Mouse (Mus musculus) thymus, adult 18-20 months (tissue): ENCODE data around the gene Cntn4.
"Not testable (repeated sequence)": the region's sequence is repeated elsewhere in the genome, so short reads cannot be mapped to it uniquely, and the experiment has no call there.

ENCODE experiments used
- DNase-seq, 2 experiments: peaks; one replicate each; pipeline ENCODE4 v3.0.0; 2022; ENCODE audit warnings: mixed read lengths in 2 of 2

Gene Cntn4

DNA sequence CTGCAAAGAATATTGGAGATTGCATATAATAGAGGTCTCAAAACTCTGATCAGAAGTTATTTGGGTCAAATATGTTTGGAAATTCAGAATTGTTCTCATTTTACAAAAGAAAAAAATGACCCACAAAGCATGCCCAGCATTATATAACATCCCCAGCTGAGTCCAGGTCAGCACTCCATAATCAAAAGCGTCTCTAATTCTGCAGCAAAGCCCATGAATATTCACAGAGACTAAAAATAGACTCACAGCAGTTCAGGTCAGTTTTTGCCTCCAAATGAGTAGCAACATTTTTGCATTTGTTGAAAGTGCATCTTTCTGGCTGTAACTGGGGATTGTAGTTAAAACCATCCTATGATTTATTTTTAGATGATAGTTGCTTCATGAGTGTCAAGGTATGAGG, 657.6 kb downstream of the Cntn4 start:
- no peak for DNase-seq

DNA sequence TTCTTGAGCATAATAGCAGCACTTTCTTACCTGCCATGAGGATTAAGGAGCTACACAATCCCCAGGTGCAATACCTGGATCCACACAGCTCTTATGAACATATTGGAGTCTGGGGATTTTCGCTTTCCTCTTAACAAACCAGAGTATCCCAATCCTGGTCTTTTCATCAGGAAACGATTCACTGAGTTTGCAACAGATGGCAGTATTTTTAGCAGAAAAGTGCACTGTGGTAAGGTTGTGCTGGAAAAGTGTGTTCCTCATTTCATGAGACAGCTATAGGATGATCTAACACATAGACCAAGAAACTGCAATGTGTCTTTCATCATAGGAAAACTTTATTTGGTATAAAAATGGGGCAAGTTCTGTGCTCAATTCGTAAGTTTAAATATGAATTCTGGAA, 659.3 kb downstream of the Cntn4 start:
- DNase-seq = no peak

DNA sequence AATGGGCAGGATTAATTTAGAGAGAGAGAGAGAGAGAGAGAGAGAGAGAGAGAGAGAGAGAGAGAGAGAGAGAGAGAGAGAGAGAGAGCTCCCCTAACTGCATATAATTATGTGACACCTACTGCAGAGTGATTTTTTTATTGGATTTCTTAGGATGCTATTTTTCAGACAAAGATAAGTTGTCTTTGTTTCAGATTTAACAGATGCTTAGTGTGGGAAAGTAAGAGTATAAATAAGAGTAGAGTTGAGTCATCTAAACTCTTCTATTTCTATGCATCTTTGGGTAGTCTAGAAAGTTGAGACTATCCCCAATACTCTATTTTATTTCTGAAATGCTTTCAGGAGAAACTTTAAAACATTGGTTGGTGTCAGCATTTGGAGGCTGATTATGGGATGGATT, 660.4 kb downstream of the Cntn4 start:
- DNase-seq = no peak

- DNase-seq = no peak
Observed at GRCm38 (mm10) chr6:106341114-106341513, 663.7 kb downstream of the Cntn4 start.

DNA sequence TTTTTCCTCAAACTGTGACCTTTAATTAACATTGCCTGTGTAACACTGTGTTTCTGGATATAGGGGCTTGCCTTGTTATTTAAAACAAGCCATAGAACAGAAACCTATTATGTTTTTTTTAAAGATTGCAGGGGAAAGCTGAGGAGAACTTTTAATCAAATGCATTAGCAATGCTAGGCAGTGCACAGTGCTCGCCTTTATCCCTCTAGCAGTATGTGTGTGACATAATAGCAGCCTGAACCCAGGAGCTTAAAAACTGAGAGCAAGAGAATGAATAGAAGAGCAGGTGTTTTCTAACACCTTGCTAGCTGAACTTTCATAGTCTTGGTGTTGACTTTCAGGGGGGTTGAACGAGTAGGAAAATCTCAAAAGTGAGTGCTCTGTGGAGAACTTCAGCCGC, 672.6 kb downstream of the Cntn4 start:
- no peak for DNase-seq

- DNase-seq = no peak
Observed at GRCm38 (mm10) chr6:106351389-106351788, 673.9 kb downstream of the Cntn4 start.

DNA sequence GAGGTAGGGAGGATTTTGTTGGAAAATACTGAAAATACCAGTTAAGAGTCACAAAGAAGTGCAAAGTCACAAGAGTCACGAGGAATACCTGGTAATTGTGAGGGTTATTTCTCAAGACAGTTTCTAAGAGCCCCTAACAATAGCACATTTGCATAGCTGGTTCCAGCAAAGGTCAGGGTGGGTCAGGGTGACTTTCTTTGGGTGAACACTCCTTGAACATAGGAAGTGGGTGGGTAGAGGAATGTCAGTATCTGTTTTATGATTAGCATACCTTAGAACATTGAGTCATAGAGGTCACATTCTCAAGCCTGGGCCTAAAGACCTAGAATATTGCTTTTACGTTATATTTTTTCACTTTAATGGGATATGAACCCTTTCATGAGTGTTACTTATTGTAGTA, 681.3 kb downstream of the Cntn4 start:
- DNase-seq = not testable (repeated sequence)

DNA sequence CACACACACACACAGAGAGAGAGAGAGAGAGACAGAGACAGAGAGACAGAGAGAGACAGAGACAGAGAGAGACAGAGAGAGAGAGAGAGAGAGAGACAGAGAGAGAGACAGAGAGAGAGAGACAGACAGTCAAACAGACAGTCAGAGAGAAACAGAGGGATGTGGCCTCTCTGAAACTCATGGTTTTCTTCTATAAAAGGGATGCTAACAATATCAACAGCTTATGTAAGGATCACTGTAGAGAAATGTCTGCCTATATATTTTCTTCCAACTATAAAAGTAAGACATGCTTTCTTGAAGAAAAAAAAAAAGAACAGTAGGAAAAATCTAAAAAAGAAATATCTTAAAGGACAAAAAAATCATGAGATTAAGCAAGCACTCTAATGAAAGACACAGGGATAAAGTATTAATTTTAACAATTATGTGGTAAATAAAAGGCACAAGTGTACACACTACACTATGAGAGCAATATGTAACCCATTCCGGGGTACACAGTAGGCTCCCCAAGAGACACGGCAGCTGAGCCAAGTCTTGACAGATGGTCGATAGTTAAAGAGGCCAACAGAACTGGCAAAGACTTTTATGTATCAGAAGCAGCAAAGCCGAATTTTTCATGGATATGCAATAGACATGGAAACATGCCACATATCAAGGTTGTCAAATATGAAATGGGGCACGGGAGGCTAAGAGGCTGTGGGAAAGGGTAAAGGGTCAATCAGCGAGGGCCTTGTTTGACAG, 704.0 kb downstream of the Cntn4 start:
- DNase-seq = no peak

DNA sequence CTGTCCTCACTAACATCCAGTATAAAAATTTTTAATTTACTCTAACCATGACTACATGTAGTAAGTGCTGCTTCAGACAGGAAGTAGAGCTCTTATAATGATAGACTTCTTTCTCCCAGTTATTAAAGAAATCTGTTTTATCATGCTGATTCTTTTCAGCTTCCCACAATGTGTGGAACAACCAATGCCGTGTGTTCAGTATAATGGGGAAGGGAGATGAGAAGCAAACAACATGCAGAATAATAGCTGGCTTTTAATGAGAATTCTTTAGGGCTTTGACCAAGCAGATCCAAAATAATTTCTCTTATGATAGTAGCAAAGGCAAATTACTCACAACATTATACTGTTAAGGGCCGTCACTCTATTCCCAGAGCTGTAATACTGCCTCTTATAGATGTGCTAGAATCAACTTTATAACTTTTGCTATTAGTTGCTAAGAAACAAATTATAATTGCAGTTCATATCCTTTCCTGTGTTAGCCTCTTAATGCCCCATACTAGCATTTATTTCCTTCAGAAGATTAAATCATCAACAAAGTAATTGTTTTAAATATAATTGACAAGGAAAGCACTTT, 710.5 kb downstream of the Cntn4 start:
- DNase-seq = no peak

DNA sequence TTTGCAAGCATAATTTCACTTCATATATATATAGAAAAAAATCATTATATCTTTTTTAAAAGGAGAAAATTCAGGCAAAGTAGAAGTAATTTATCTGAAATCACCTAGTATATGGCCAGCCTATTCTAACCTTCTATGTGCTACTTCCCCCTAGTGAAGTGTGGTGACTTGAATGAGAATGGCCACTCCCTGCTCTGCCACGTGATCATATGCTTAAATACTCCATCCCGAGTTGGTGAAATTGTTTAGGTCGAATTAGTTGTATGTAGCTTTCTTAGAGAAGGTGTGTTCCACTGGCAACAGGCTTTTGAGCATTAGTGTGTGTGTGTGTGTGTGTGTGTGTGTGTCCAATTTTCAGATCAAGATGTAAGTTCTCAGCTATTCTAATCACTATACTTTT, 730.6 kb downstream of the Cntn4 start:
- DNase-seq = no peak

GRCm38 (mm10) chr6:106408634-106409033, 731.2 kb downstream of the Cntn4 start:
- no peak for DNase-seq

- no peak for DNase-seq
Observed at GRCm38 (mm10) chr6:106422947-106423346, 745.5 kb downstream of the Cntn4 start.

GRCm38 (mm10) chr6:106423471-106423870, 746.0 kb downstream of the Cntn4 start:
- DNase-seq = no peak

- DNase-seq = no peak
Observed at GRCm38 (mm10) chr6:106426615-106427014, 749.2 kb downstream of the Cntn4 start.

GRCm38 (mm10) chr6:106431466-106431865, 754.0 kb downstream of the Cntn4 start:
- DNase-seq = no peak

DNA sequence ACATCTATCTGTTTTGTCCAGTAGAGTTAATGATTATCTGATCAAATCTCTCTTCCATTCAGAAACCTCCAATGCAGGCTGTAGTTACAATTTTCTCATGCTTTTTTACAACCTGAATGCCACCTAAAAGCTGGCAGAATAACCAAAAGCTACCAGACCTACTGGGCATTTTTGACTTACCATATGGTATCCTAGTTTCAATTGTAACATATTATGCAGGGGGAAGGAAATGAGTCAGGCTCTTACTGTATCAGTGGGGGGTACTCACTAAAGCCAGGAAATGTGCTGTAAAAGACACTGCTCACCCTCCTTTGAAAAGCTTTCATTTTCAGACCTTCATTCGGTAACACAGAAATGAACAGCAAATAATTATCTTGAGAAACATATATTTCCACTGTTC, 763.3 kb downstream of the Cntn4 start:
- DNase-seq = no peak

- no peak for DNase-seq
Observed at GRCm38 (mm10) chr6:106441246-106441645, 763.8 kb downstream of the Cntn4 start.

DNA sequence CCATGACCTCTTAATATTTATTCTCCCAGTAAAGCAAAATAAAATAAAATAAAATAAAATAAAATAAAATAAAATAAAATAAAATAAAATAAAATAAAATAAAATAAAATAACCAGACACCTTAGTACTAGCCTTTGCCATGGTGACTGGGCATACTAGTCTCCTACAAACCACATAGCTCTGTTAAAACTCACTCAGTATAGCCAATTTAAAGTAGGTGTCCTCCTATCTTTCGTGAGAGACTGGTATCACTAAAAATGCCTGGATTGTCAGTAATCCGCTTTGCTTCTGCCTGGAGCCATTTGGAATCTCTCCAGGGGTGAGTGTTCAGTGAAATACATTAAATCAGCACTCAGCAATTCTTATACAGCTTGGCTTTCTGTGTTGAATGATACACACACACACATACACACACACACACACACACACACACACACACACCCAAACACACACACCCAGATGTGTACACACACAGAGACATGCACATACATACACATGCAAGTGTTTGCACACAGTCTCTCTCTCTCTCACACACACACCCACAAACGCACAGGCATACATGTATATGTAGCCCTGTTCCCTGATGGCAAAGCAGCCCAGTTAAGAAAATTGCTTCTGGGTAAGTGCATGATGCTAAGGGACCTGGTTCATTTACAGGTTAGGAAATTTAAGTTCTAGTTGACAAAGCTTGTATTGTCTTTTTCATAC, 776.8 kb downstream of the Cntn4 start:
- no peak for DNase-seq

DNA sequence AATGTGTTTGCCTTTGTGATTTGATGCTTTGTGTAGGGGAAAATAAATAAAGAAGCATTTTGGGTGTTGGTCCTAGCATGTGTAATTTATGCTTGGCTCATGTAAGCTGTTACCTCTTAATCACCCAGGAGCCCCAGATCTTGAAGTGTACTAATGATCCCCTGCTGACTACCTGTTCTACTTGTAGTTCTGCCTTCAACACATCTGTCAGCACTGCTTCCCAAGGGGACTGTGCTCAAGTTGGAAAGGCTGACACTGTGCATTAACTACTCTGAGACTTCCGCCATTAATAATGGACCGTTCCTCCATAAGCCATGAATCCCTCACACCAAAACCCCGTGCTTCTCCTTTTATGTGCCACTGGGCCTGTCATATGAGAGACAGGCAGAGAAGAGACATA, 778.2 kb downstream of the Cntn4 start:
- no peak for DNase-seq

DNA sequence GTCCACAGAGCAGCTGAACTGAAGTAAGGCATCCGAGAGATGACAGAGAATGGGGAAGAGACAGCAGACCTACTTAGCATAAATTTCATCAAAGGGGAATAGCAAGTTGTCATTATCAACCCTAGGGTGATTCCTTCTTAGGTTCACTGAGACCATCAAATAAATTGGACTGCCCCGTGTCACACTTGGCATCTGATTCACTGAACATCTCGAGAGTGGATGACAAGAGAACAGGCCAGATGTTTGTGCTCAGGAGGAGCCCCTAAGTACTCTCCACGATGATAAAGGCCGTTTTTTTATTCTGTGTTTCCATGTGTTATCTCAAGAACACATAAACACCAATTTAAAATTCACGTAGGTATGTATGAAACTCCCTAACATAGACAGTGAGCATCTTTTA, 780.7 kb downstream of the Cntn4 start:
- no peak for DNase-seq

- no peak for DNase-seq
Observed at GRCm38 (mm10) chr6:106462403-106462802, 784.9 kb downstream of the Cntn4 start.

- no peak for DNase-seq
Observed at GRCm38 (mm10) chr6:106463857-106464256, 786.4 kb downstream of the Cntn4 start.

- no peak for DNase-seq
Observed at GRCm38 (mm10) chr6:106465766-106466165, 788.3 kb downstream of the Cntn4 start.
